Mouse (Mus musculus) heart, embryonic 15.5 days (tissue): ENCODE results near the gene Hydin. TPM values are rescaled to one million over a fixed set of nuclear protein-coding genes. Genes with fewer than 3 reads are reported as not detected.

Experiments
- ATAC-seq: fragments of 200-750 bp; cut with Nextera tagmentation; replicated peaks from 2 replicates; pipeline ENCODE4 v1.8.0; 2017; ENCODE audit warnings: low read depth, moderate TSS enrichment; ENCODE audit not compliant: insufficient number of reproducible peaks, insufficient read depth, low FRiP score
- H3K27ac ChIP-seq: fragments of 300-500 bp; sonication (generic); 2 replicates; pipeline ENCODE4 v1.5.1; 2015; ENCODE audit warnings: mild to moderate bottlenecking, inconsistent platforms
- H3K27me3 ChIP-seq: fragments of 300-500 bp; sonication (generic); 2 replicates; pipeline ENCODE4 v1.6.1; 2015; ENCODE audit warnings: inconsistent platforms
- H3K36me3 ChIP-seq: fragments of 300-500 bp; sonication (generic); 2 replicates; pipeline ENCODE4 v1.6.1; 2015; ENCODE audit warnings: mild to moderate bottlenecking, inconsistent platforms
- H3K4me1 ChIP-seq: fragments of 300-500 bp; sonication (generic); replicated peaks from 2 replicates; pipeline ENCODE4 v1.6.1; 2015; ENCODE audit warnings: inconsistent platforms
- H3K4me2 ChIP-seq: fragments of 300-500 bp; sonication (generic); 2 replicates; pipeline ENCODE4 v1.6.1; 2015; ENCODE audit warnings: inconsistent platforms, mild to moderate bottlenecking, moderate library complexity
- H3K4me3 ChIP-seq: fragments of 300-500 bp; sonication (generic); 2 replicates; pipeline ENCODE4 v1.5.1; 2015; ENCODE audit warnings: mild to moderate bottlenecking, inconsistent platforms
- H3K9ac ChIP-seq: fragments of 300-500 bp; sonication (generic); 2 replicates; pipeline ENCODE4 v1.6.1; 2015; ENCODE audit warnings: mild to moderate bottlenecking, inconsistent platforms
- H3K9me3 ChIP-seq: fragments of 300-500 bp; sonication (generic); replicated peaks from 2 replicates; pipeline ENCODE4 v1.6.1; 2016; ENCODE audit warnings: inconsistent platforms
- WGBS: fragments of 180-500 bp; shearing (Covaris S2); methylation state at CpG from one replicate; pipeline ENCODE4 v1.1.7; 2015; ENCODE audit warnings: mixed read lengths; 5-methylcytosine and 5-hydroxymethylcytosine counted together
- microRNA-seq: library from miRNA; unstranded; fragments of <30 nt; microRNA quantifications from one replicate; pipeline ENCODE4, GENCODE M21; 2016
- polyA plus RNA-seq: library from polyadenylated mRNA; unstranded; fragments of >200 nt; fragmentation: Nextera tagmentation; extraction: Ambion mirVana; gene quantifications from 2 replicates; pipeline ENCODE4 v1.2.1, GENCODE M21; 2015

Hydin gene
- polyA plus RNA-seq, 1 experiment from 2014 or later = 0.04 TPM

GRCm38 (mm10) chr8:110655827-110656226 lies 389.1 kb downstream of the Hydin start:
- Histone ChIP-seq H3K27me3 (no peaks in the 10 kb centered on the region), H3K4me1 (peaks cover 21% of the 10 kb centered on the region), H3K4me3 (no peak overlapping the region), H3K27ac (no peak overlapping the region), H3K4me2 (no peak overlapping the region), H3K9ac (no peak overlapping the region), H3K9me3 (no peaks in the 10 kb centered on the region), H3K36me3 (no peaks in the 10 kb centered on the region)
- no peak for ATAC-seq
- WGBS = 81% methylated on average over 1 of the region's 1 CpGs

DNA sequence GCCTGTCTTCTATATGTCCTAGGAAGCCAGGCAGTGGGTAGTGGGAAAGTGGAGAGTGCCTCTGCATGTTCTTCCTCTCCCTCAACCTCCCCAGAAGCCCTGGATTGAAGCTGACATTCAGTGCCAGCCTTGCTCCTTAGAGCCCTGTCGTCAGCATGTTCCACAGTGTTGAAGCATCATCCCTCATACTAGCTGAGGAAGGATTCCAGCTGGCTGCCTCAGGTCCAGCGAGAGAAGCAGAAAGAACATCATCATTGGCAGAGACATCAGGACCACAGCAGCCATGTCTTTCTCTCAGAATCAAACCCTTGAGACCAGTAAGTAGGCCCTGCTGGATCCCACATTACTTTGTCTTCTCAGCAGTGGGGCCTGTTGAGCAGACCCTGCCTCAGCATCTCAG lies 390.9 kb downstream of the Hydin start:
- no peak overlapping the region for H3K9ac ChIP-seq
- WGBS = 81% methylated on average over 2 of the region's 2 CpGs

More for the DNA sequence above, 390.9 kb downstream of the Hydin start:
- H3K27me3 ChIP-seq = no peaks in the 10 kb centered on the region
- no peaks in the 10 kb centered on the region for H3K9me3 ChIP-seq
- H3K4me3 ChIP-seq = no peak overlapping the region
- no peaks in the 10 kb centered on the region for H3K36me3 ChIP-seq
- H3K27ac ChIP-seq = no peak overlapping the region
- no peak overlapping the region for H3K4me2 ChIP-seq
- H3K4me1 ChIP-seq = peaks cover 3% of the 10 kb centered on the region
- no peak for ATAC-seq

Small RNA genes lying within 50 kb of the gene (microRNA-seq; reads per million reads assigned to microRNA genes)
- gene Gm44489 (not detected), gene Gm47306 (not detected)

Other genes with a start within 250 kb of the Hydin start
- 1.1 TPM in 2 replicates for gene Chst4, start 227.2 kb upstream of the Hydin start, polyA plus RNA-seq
- 5.9 and 6.2 TPM in 2 replicates for gene Zfp612, start 187.2 kb upstream of the Hydin start, polyA plus RNA-seq
- not detected in 2 replicates for gene Gm21964, start 165.8 kb upstream of the Hydin start, polyA plus RNA-seq
- gene Gm17720, start 164.2 kb upstream of the Hydin start, polyA plus RNA-seq = not detected in 2 replicates
- 0.48 and 1.4 TPM in 2 replicates for gene Calb2, start 98.8 kb upstream of the Hydin start, polyA plus RNA-seq
- gene Cmtr2, start 51.3 kb upstream of the Hydin start, polyA plus RNA-seq = 4.8 and 5.3 TPM in 2 replicates